Mouse (Mus musculus) lung, embryonic 15.5 days (tissue): ENCODE results near the gene Ric3. TPM values are rescaled to one million over a fixed set of nuclear protein-coding genes. Genes with fewer than 3 reads are reported as not detected.
"Not testable (repeated sequence)": the region's sequence is repeated elsewhere in the genome, so short reads cannot be mapped to it uniquely, and the experiment has no call there.

Source experiments
- ATAC-seq: fragments of 200-750 bp; cut with Nextera tagmentation; 2 replicates; pipeline ENCODE4 v1.8.0; 2017; ENCODE audit warnings: moderate number of reproducible peaks, borderline replicate concordance; ENCODE audit not compliant: low FRiP score, low TSS enrichment; ENCODE audit errors: extremely low read depth
- H3K27ac ChIP-seq: fragments of 300-500 bp; sonication (generic); 2 replicates; pipeline ENCODE4 v1.5.1; 2015; ENCODE audit warnings: moderate library complexity, mild to moderate bottlenecking, inconsistent platforms
- H3K27me3 ChIP-seq: fragments of 300-500 bp; sonication (generic); 2 replicates; pipeline ENCODE4 v1.6.1; 2015; ENCODE audit warnings: inconsistent platforms
- H3K36me3 ChIP-seq: fragments of 300-500 bp; sonication (generic); 2 replicates; pipeline ENCODE4 v1.6.1; 2015; ENCODE audit warnings: inconsistent platforms
- H3K4me1 ChIP-seq: fragments of 300-500 bp; sonication (generic); 2 replicates; pipeline ENCODE4 v1.6.1; 2015; ENCODE audit warnings: inconsistent platforms
- H3K4me2 ChIP-seq: fragments of 300-500 bp; sonication (generic); 2 replicates; pipeline ENCODE4 v1.6.1; 2015; ENCODE audit warnings: inconsistent platforms, mild to moderate bottlenecking, moderate library complexity
- H3K4me3 ChIP-seq: fragments of 300-500 bp; sonication (generic); 2 replicates; pipeline ENCODE4 v1.5.1; 2015; ENCODE audit warnings: mild to moderate bottlenecking, inconsistent platforms
- H3K9ac ChIP-seq: fragments of 300-500 bp; sonication (generic); 2 replicates; pipeline ENCODE4 v1.6.1; 2015; ENCODE audit warnings: inconsistent platforms
- H3K9me3 ChIP-seq: fragments of 300-500 bp; sonication (generic); 2 replicates; pipeline ENCODE4 v1.6.1; 2016; ENCODE audit warnings: inconsistent platforms
- WGBS: fragments of 180-500 bp; shearing (Covaris S2); methylation state at CpG from one replicate; pipeline ENCODE4 v1.1.7; 2015; 5-methylcytosine and 5-hydroxymethylcytosine counted together
- polyA plus RNA-seq: library from polyadenylated mRNA; unstranded; fragments of >200 nt; fragmentation: Nextera tagmentation; extraction: Ambion mirVana; gene quantifications from 2 replicates; pipeline ENCODE4 v1.2.1, GENCODE M21; 2015

Gene Ric3
- 1.1 and 1.2 TPM in 2 replicates for polyA plus RNA-seq

GRCm38 (mm10) chr7:109083113-109083812 lies at the start of gene Ric3:
Gene Ric3 (minus strand): TSS chr7:109083331.
- Histone ChIP-seq H3K4me2 (peak within 1 kb of the TSS; percentile 65), H3K4me1 (no peaks in the 10 kb centered on the region), H3K27me3 (peaks cover 12% of the 10 kb centered on the region), H3K27ac (no peak within 1 kb of the TSS), H3K36me3 (no peaks in the 10 kb centered on the region), H3K9me3 (no peaks in the 10 kb centered on the region), H3K9ac (no peak within 1 kb of the TSS), H3K4me3 (peak within 1 kb of the TSS; percentile 47)
- no peak for ATAC-seq
- WGBS, result 5% methylated on average over 50 of the region's 50 CpGs

- Histone ChIP-seq H3K9me3 (no peaks in the 10 kb centered on the region), H3K27ac (no peak overlapping the region), H3K4me1 (no peaks in the 10 kb centered on the region), H3K9ac (no peak overlapping the region), H3K36me3 (no peaks in the 10 kb centered on the region), H3K4me2 (no peak overlapping the region), H3K4me3 (no peak overlapping the region), H3K27me3 (no peaks in the 10 kb centered on the region)
- WGBS, result 60% methylated on average over 2 of the region's 2 CpGs
- ATAC-seq, result no peak
Measured at GRCm38 (mm10) chr7:109131565-109131964, 48.4 kb upstream of the Ric3 start.

GRCm38 (mm10) chr7:109129946-109130686 lies 47.0 kb upstream of the Ric3 start:
- 70% methylated on average over 5 of the region's 5 CpGs for WGBS
- Histone ChIP-seq H3K27ac (no peak overlapping the region), H3K4me1 (no peaks in the 10 kb centered on the region), H3K9me3 (no peaks in the 10 kb centered on the region), H3K36me3 (no peaks in the 10 kb centered on the region), H3K4me2 (no peak overlapping the region), H3K4me3 (no peak overlapping the region), H3K27me3 (no peaks in the 10 kb centered on the region), H3K9ac (no peak overlapping the region)
- no peak for ATAC-seq

GRCm38 (mm10) chr7:109129442-109129841 lies 46.3 kb upstream of the Ric3 start:
- no peak overlapping the region for H3K27ac ChIP-seq
- no peaks in the 10 kb centered on the region for H3K9me3 ChIP-seq
- H3K27me3 ChIP-seq, result no peaks in the 10 kb centered on the region
- H3K36me3 ChIP-seq, result no peaks in the 10 kb centered on the region
- no peak for ATAC-seq
- no peak overlapping the region for H3K4me2 ChIP-seq
- H3K4me3 ChIP-seq, result no peak overlapping the region
- H3K9ac ChIP-seq, result no peak overlapping the region
- no peaks in the 10 kb centered on the region for H3K4me1 ChIP-seq

- Histone ChIP-seq H3K9ac (no peak overlapping the region), H3K4me1 (no peaks in the 10 kb centered on the region), H3K27me3 (no peaks in the 10 kb centered on the region), H3K9me3 (no peaks in the 10 kb centered on the region), H3K27ac (no peak overlapping the region), H3K36me3 (no peaks in the 10 kb centered on the region), H3K4me3 (no peak overlapping the region), H3K4me2 (no peak overlapping the region)
- 70% methylated on average over 4 of the region's 4 CpGs for WGBS
- no peak for ATAC-seq
Measured at GRCm38 (mm10) chr7:109115929-109116328, 32.8 kb upstream of the Ric3 start.

- not testable (repeated sequence) for H3K4me3 ChIP-seq, H3K36me3 ChIP-seq, H3K4me1 ChIP-seq, H3K27ac ChIP-seq, H3K9me3 ChIP-seq, H3K27me3 ChIP-seq, H3K4me2 ChIP-seq, H3K9ac ChIP-seq
- WGBS, result 60% methylated on average over 1 of the region's 4 CpGs
- 0 out of 2 replicates have a peak, but pooled peaks have one; percentile 11 for ATAC-seq
Measured at GRCm38 (mm10) chr7:109115488-109115887, 32.4 kb upstream of the Ric3 start.

- ATAC-seq, result no peak
- Histone ChIP-seq H3K9ac (no peak overlapping the region), H3K4me1 (no peaks in the 10 kb centered on the region), H3K27ac (no peak overlapping the region), H3K4me3 (no peak overlapping the region), H3K36me3 (no peaks in the 10 kb centered on the region), H3K4me2 (no peak overlapping the region), H3K27me3 (no peaks in the 10 kb centered on the region), H3K9me3 (no peaks in the 10 kb centered on the region)
- WGBS, result 11% methylated on average over 10 of the region's 10 CpGs
Measured at GRCm38 (mm10) chr7:109114950-109115349, 31.8 kb upstream of the Ric3 start.

- WGBS, result 58% methylated on average over 5 of the region's 5 CpGs
- Histone ChIP-seq H3K9me3 (no peaks in the 10 kb centered on the region), H3K27ac (no peak overlapping the region), H3K4me2 (no peak overlapping the region), H3K4me1 (no peaks in the 10 kb centered on the region), H3K4me3 (no peak overlapping the region), H3K36me3 (no peaks in the 10 kb centered on the region), H3K27me3 (no peaks in the 10 kb centered on the region), H3K9ac (no peak overlapping the region)
- ATAC-seq, result no peak
Measured at GRCm38 (mm10) chr7:109111000-109111399, 27.9 kb upstream of the Ric3 start.

GRCm38 (mm10) chr7:109104894-109105293 lies 21.8 kb upstream of the Ric3 start:
- Histone ChIP-seq H3K9me3 (no peaks in the 10 kb centered on the region), H3K27me3 (no peaks in the 10 kb centered on the region), H3K36me3 (no peaks in the 10 kb centered on the region), H3K9ac (no peak overlapping the region), H3K4me3 (no peak overlapping the region), H3K4me1 (no peaks in the 10 kb centered on the region), H3K27ac (no peak overlapping the region), H3K4me2 (no peak overlapping the region)
- 30% methylated on average over 1 of the region's 1 CpGs for WGBS
- ATAC-seq, result no peak

- no peaks in the 10 kb centered on the region for H3K36me3 ChIP-seq
- no peaks in the 10 kb centered on the region for H3K4me1 ChIP-seq
- H3K4me2 ChIP-seq, result no peak overlapping the region
- no peak overlapping the region for H3K9ac ChIP-seq
- no peaks in the 10 kb centered on the region for H3K27me3 ChIP-seq
- H3K9me3 ChIP-seq, result no peaks in the 10 kb centered on the region
- no peak for ATAC-seq
- H3K27ac ChIP-seq, result no peak overlapping the region
- H3K4me3 ChIP-seq, result no peak overlapping the region
- 70% methylated on average over 3 of the region's 3 CpGs for WGBS
Measured at GRCm38 (mm10) chr7:109101167-109101566, 18.0 kb upstream of the Ric3 start.

- Histone ChIP-seq H3K27ac (no peak overlapping the region), H3K4me2 (no peak overlapping the region), H3K4me1 (no peaks in the 10 kb centered on the region), H3K9ac (no peak overlapping the region), H3K36me3 (no peaks in the 10 kb centered on the region), H3K9me3 (no peaks in the 10 kb centered on the region), H3K4me3 (no peak overlapping the region), H3K27me3 (no peaks in the 10 kb centered on the region)
- no peak for ATAC-seq
- WGBS, result 33% methylated on average over 6 of the region's 6 CpGs
Measured at GRCm38 (mm10) chr7:109098145-109099018, 15.3 kb upstream of the Ric3 start.

GRCm38 (mm10) chr7:109097203-109097602 lies 14.1 kb upstream of the Ric3 start:
- no peaks in the 10 kb centered on the region for H3K9me3 ChIP-seq
- 51% methylated on average over 7 of the region's 7 CpGs for WGBS
- no peak for ATAC-seq
- H3K36me3 ChIP-seq, result no peaks in the 10 kb centered on the region
- no peak overlapping the region for H3K4me2 ChIP-seq
- H3K4me3 ChIP-seq, result no peak overlapping the region
- H3K27ac ChIP-seq, result no peak overlapping the region
- H3K9ac ChIP-seq, result no peak overlapping the region
- H3K27me3 ChIP-seq, result no peaks in the 10 kb centered on the region
- no peaks in the 10 kb centered on the region for H3K4me1 ChIP-seq
